In the genomic region with DNA sequence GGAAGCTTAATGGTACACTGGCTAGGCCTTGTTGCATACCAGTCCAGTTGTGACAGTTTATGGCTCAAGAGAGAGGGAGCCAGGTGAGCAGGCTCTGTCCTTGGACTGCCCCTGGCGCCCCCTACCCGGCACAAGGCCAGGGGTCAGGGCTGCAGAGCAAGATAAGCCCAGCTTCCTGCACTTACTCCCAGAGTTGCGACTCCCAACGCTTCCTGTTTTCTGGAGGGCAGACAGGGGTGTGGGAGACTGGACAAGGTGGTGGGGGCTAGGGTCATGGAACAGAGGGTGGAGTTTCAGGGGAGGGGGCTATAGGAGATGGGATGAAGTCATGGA, we compare ENCODE assay signal across 11 mouse cellular contexts. TPM values are rescaled to one million over a fixed set of nuclear protein-coding genes. Genes with fewer than 3 reads are reported as not detected.
DNase-seq lines count a peak whose midpoint lies in the region; ATAC-seq lines count a peak whose summit lies in the region.
"Had no signal": no experiment of that assay in that cellular context is flagged by ENCODE, and none has a peak within 500 bp of the region (broad histone marks: within the 10 kb centered on the region; RNA-seq: fewer than 3 reads in every experiment).

No protein-coding gene starts in this region.

- ATAC-seq in liver, embryonic 12.5 days: peak; percentile 19; the same call in 1 of the 2 replicates

- H3K9ac ChIP-seq in liver, embryonic 12.5 days: no peak overlapping the region

- peak overlapping the region; percentile 93 for H3K27ac ChIP-seq in brown adipose tissue, adult 24 weeks (replicated peaks; ENCODE audit: low read depth, low read length)
- 0 out of 2 replicates have a peak overlapping the region, but pooled peaks have one; percentile 26 for H3K27ac ChIP-seq in liver, embryonic 12.5 days

- H3K27me3 ChIP-seq in liver, embryonic 12.5 days (replicated peaks): peaks cover 7% of the 10 kb centered on the region

- H3K9me3 ChIP-seq in liver, embryonic 12.5 days (replicated peaks): no peaks in the 10 kb centered on the region

- H3K4me2 ChIP-seq in liver, embryonic 12.5 days: no peak overlapping the region

- no peak overlapping the region for H3K4me3 ChIP-seq in brown adipose tissue, adult 24 weeks (ENCODE audit: insufficient read depth, low read depth, low read length)
- no peak overlapping the region for H3K4me3 ChIP-seq in liver, embryonic 12.5 days
- H3K4me3 ChIP-seq: erythroblast, embryonic 14.5 days had no signal

- WGBS in liver, embryonic 12.5 days (ENCODE audit: insufficient replicate concordance): 9% methylated on average over 4 of the region's 4 CpGs

- H3K4me1 ChIP-seq in brown adipose tissue, adult 24 weeks (ENCODE audit: control insufficient read depth, insufficient read depth, insufficient read length, low read length): peaks cover 20% of the 10 kb centered on the region
- H3K4me1 ChIP-seq in liver, embryonic 12.5 days: peaks cover 24% of the 10 kb centered on the region

- no peaks in the 10 kb centered on the region for H3K36me3 ChIP-seq in liver, embryonic 12.5 days

- DNase-seq in adrenal gland, adult 2 months: peak; percentile 83
- peak; percentile 75 to 79 for DNase-seq in heart, postnatal 36 days
- no peak for DNase-seq in left cerebral cortex, adult 18-20 months (ENCODE audit: low spot score in 2 of 2)
- no peak for DNase-seq in cerebellum, adult 9-11 months
- no peak for DNase-seq in thymus, postnatal 14 days
- DNase-seq in right cerebral cortex, postnatal 14 days: no peak
- DNase-seq: layer of hippocampus, postnatal 36 days had no signal

- intact Hi-C loops in heart, postnatal 36 days (cut with DNase I): no loop called here

RNA-seq across cellular contexts. Expression of gene Gm29797, which starts 6.4 kb away (rescaled TPM):
- under 1 TPM in 1 of 2 experiments, not detected in 1; 0.55 TPM for total RNA-seq in adrenal gland, adult 2 months (2021)
- 0.47 TPM in 1 of 2 replicates, not detected in the other for polyA plus RNA-seq in adrenal gland, adult 2 months (2012; rRNA removed)
- not detected in 2 replicates for polyA plus RNA-seq in brown adipose tissue, adult 24 weeks (2012; ENCODE audit: insufficient read depth, insufficient read length, missing spikeins)
- total RNA-seq in heart, postnatal 36 days (2021): not detected
- polyA plus RNA-seq in liver, embryonic 12.5 days (2016; fragmentation: Nextera tagmentation; extraction: Ambion mirVana): not detected in 2 replicates
- under 1 TPM; 0.67 to 0.80 TPM for total RNA-seq in left cerebral cortex, adult 18-20 months (2021)
- total RNA-seq: neutrophil, adult 5-6 weeks had no signal
- polyA plus RNA-seq: erythroblast, embryonic 14.5 days had no signal

RNA-seq across cellular contexts. Expression of gene Sox18, which starts 8.2 kb away (rescaled TPM):
- total RNA-seq in adrenal gland, adult 2 months (2021): 10 to 100 TPM; 20.3 to 34.7 TPM
- 164 and 223 TPM in 2 replicates for polyA plus RNA-seq in adrenal gland, adult 2 months (2012; rRNA removed)
- polyA plus RNA-seq in brown adipose tissue, adult 24 weeks (2012; ENCODE audit: insufficient read depth, insufficient read length, missing spikeins): 12.8 and 22.2 TPM in 2 replicates
- 10 to 100 TPM; 34.4 to 64.4 TPM for total RNA-seq in heart, postnatal 36 days (2021)
- polyA plus RNA-seq in liver, embryonic 12.5 days (2016; fragmentation: Nextera tagmentation; extraction: Ambion mirVana): 9.4 and 10.4 TPM in 2 replicates
- 10 to 100 TPM; 14.2 to 14.3 TPM for total RNA-seq in left cerebral cortex, adult 18-20 months (2021)
- total RNA-seq: neutrophil, adult 5-6 weeks had no signal

RNA-seq across cellular contexts. Expression of gene Tcea2, which starts 16.8 kb away (rescaled TPM):
- 1 to 10 TPM; 6.6 to 7.8 TPM for total RNA-seq in adrenal gland, adult 2 months (2021)
- 10.1 and 10.6 TPM in 2 replicates for polyA plus RNA-seq in adrenal gland, adult 2 months (2012; rRNA removed)
- polyA plus RNA-seq in brown adipose tissue, adult 24 weeks (2012; ENCODE audit: insufficient read depth, insufficient read length, missing spikeins): 3.2 and 3.4 TPM in 2 replicates
- 1 to 10 TPM; 6.1 to 7.3 TPM for total RNA-seq in heart, postnatal 36 days (2021)
- polyA plus RNA-seq in liver, embryonic 12.5 days (2016; fragmentation: Nextera tagmentation; extraction: Ambion mirVana): 4.6 and 4.7 TPM in 2 replicates
- 10 to 100 TPM; 58.3 to 59.3 TPM for total RNA-seq in left cerebral cortex, adult 18-20 months (2021)
- polyA plus RNA-seq: erythroblast, embryonic 14.5 days had no signal

RNA-seq across cellular contexts. Expression of gene Rgs19, which starts 30.5 kb away (rescaled TPM):
- total RNA-seq in adrenal gland, adult 2 months (2021): 10 to 100 TPM; 21.4 to 31.1 TPM
- polyA plus RNA-seq in adrenal gland, adult 2 months (2012; rRNA removed): 61.2 and 67.3 TPM in 2 replicates
- polyA plus RNA-seq in brown adipose tissue, adult 24 weeks (2012; ENCODE audit: insufficient read depth, insufficient read length, missing spikeins): 27.0 and 27.9 TPM in 2 replicates
- total RNA-seq in heart, postnatal 36 days (2021): 1 to 10 TPM; 5.7 to 7.2 TPM
- 24.0 and 26.9 TPM in 2 replicates for polyA plus RNA-seq in liver, embryonic 12.5 days (2016; fragmentation: Nextera tagmentation; extraction: Ambion mirVana)
- 10 to 100 TPM; 29.3 to 30.7 TPM for total RNA-seq in left cerebral cortex, adult 18-20 months (2021)

RNA-seq across cellular contexts. Expression of gene Lkaaear1, which starts 35.0 kb away (rescaled TPM):
- not detected for total RNA-seq in adrenal gland, adult 2 months (2021)
- polyA plus RNA-seq in adrenal gland, adult 2 months (2012; rRNA removed): not detected in 2 replicates
- polyA plus RNA-seq in brown adipose tissue, adult 24 weeks (2012; ENCODE audit: insufficient read depth, insufficient read length, missing spikeins): not detected in 2 replicates
- total RNA-seq in heart, postnatal 36 days (2021): not detected
- polyA plus RNA-seq in liver, embryonic 12.5 days (2016; fragmentation: Nextera tagmentation; extraction: Ambion mirVana): not detected in 2 replicates
- total RNA-seq in left cerebral cortex, adult 18-20 months (2021): not detected
- total RNA-seq: layer of hippocampus, postnatal 36 days; neutrophil, adult 5-6 weeks had no signal
- polyA plus RNA-seq: erythroblast, embryonic 14.5 days had no signal

Comparison
In these comparisons a context has a peak if more than half of its experiments do, and no peak if none do; other contexts are left out.
1. DNase-seq: peak in adrenal gland, adult 2 months (single experiment) and heart, postnatal 36 days (2 of 2); none in left cerebral cortex, adult 18-20 months (0 of 2), cerebellum, adult 9-11 months (single experiment), thymus, postnatal 14 days (single experiment) and right cerebral cortex, postnatal 14 days (single experiment).
2. RNA of gene Tcea2, which starts 16.8 kb away (total RNA-seq): 58.3 to 59.3 TPM in left cerebral cortex, adult 18-20 months; 6.6 to 7.8 TPM in adrenal gland, adult 2 months and 6.1 to 7.3 TPM in heart, postnatal 36 days; every median in the first group is over 4 times any median in the second.